In the genomic region with DNA sequence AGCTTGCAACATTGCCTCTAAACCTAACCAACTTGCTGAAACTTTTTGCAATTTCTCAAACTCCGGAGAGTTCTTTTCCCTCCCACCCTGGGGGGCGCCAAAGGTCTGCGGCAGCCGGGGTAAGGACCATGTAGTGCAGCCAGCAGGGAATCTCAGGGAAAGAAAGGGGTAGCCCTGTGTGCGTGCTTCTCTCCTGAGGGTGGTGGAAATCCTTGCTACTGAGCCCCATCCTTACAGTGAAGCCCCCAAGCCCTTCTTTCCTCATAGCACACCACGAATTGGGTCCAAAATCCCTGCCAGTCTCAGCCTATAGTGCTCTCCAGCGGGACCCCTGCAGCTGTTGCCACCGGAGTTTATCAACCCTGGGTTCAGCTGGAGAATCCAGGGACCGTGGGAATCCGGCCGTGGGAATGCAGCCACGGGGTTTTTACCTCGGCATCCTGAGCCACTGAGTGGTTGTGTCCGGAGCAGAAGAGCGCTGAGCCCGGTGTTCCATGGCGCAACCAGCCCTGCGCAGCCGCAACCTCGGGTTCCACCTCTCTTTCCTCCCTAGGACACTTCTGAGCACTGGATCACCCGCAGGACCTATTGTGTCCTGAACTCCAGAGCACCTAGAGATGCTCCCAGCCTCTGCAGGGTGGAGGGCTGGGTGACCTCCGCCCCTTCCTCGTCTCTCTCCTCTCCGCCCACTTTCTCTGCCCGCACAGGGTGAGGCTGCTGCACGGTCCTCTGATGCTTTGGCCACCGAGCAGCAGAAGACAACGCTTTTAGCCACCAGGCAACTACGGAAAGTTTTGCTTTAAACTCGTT, we compare ENCODE assay signal across 8 mouse cellular contexts. TPM values are rescaled to one million over a fixed set of nuclear protein-coding genes. Genes with fewer than 3 reads are reported as not detected.
DNase-seq lines count a peak whose midpoint lies in the region; ATAC-seq and TF ChIP-seq lines count a peak whose summit lies in the region.

A gene (minus strand): TSS at position 760 of the 810 bp plus-strand sequence.

- intact Hi-C loops in gastrocnemius, adult 2 months (cut with DNase I): loop anchor here (5.0 kb wide), 1 partner anchor 250 kb away; no protein-coding TSS in a partner anchor

- peaks cover 26% of the 10 kb centered on the region for H3K27me3 ChIP-seq in hindbrain, embryonic 13.5 days
- peaks cover 45% of the 10 kb centered on the region for H3K27me3 ChIP-seq in limb, embryonic 12.5 days
- peaks cover 9% of the 10 kb centered on the region for H3K27me3 ChIP-seq in midbrain, embryonic 11.5 days (ENCODE audit: control insufficient read depth, insufficient read depth, low read length)
- H3K27me3 ChIP-seq in stomach, embryonic 16.5 days (ENCODE audit: control insufficient read depth, insufficient read depth, low read length): no peaks in the 10 kb centered on the region

- H3K4me3 ChIP-seq in gastrocnemius, adult 2 months: peak within 1 kb of the TSS; percentile 72
- peak within 1 kb of the TSS; percentile 54 for H3K4me3 ChIP-seq in hindbrain, embryonic 13.5 days
- peak within 1 kb of the TSS; percentile 52 for H3K4me3 ChIP-seq in limb, embryonic 12.5 days (replicated peaks)
- peak within 1 kb of the TSS; percentile 47 for H3K4me3 ChIP-seq in midbrain, embryonic 11.5 days (ENCODE audit: low read depth, low read length)
- peak within 1 kb of the TSS; percentile 51 for H3K4me3 ChIP-seq in stomach, embryonic 16.5 days (replicated peaks; ENCODE audit: low read length)

- peak; percentile 18 for DNase-seq in ES-CJ7 (ENCODE audit: low read depth, low spot score)
- peak; percentile 61 for DNase-seq in brain, embryonic 14.5 days (ENCODE audit: low read depth)
- peak; percentile 80 for DNase-seq in gastrocnemius, adult 2 months
- DNase-seq in midbrain, embryonic 11.5 days (ENCODE audit: low spot score, missing footprints): peak; percentile 94

- H3K27ac ChIP-seq in gastrocnemius, adult 2 months: peak within 1 kb of the TSS; percentile 76
- H3K27ac ChIP-seq in hindbrain, embryonic 13.5 days: no peak within 1 kb of the TSS
- peak within 1 kb of the TSS; percentile 42; the same call in 1 of the 2 replicates for H3K27ac ChIP-seq in limb, embryonic 12.5 days
- H3K27ac ChIP-seq in midbrain, embryonic 11.5 days (ENCODE audit: low read depth, low read length): no peak within 1 kb of the TSS
- H3K27ac ChIP-seq in stomach, embryonic 16.5 days (ENCODE audit: low read length): no peak within 1 kb of the TSS

- no peaks in the 10 kb centered on the region for H3K9me3 ChIP-seq in hindbrain, embryonic 13.5 days
- H3K9me3 ChIP-seq in limb, embryonic 12.5 days: no peaks in the 10 kb centered on the region
- no peaks in the 10 kb centered on the region for H3K9me3 ChIP-seq in midbrain, embryonic 11.5 days (ENCODE audit: control insufficient read depth, low read length)
- H3K9me3 ChIP-seq in stomach, embryonic 16.5 days (replicated peaks; ENCODE audit: control insufficient read depth, low read length): no peaks in the 10 kb centered on the region

- ATAC-seq in hindbrain, embryonic 13.5 days (ENCODE audit: low FRiP score): peak; percentile 87
- peak; percentile 77 for ATAC-seq in limb, embryonic 12.5 days (ENCODE audit: insufficient number of reproducible peaks, insufficient read depth, low FRiP score, low TSS enrichment, low read depth)
- ATAC-seq in midbrain, embryonic 11.5 days (ENCODE audit: low FRiP score): peak; percentile 83
- ATAC-seq in stomach, embryonic 16.5 days (ENCODE audit: insufficient read depth, low FRiP score): peak; percentile 82
- ATAC-seq in monocyte, adult 5-6 weeks (replicated peaks; ENCODE audit: insufficient number of reproducible peaks, low FRiP score, low TSS enrichment, poor library complexity, severe bottlenecking): no peak

- no peaks in the 10 kb centered on the region for H3K36me3 ChIP-seq in hindbrain, embryonic 13.5 days
- no peaks in the 10 kb centered on the region for H3K36me3 ChIP-seq in limb, embryonic 12.5 days
- no peaks in the 10 kb centered on the region for H3K36me3 ChIP-seq in midbrain, embryonic 11.5 days (ENCODE audit: control insufficient read depth, insufficient read depth, low read length)
- H3K36me3 ChIP-seq in stomach, embryonic 16.5 days (ENCODE audit: control insufficient read depth, insufficient read depth, low read length): no peaks in the 10 kb centered on the region

- H3K4me2 ChIP-seq in hindbrain, embryonic 13.5 days: peak within 1 kb of the TSS; percentile 79
- H3K4me2 ChIP-seq in limb, embryonic 12.5 days: peak within 1 kb of the TSS; percentile 70
- H3K4me2 ChIP-seq in midbrain, embryonic 11.5 days: peak within 1 kb of the TSS; percentile 94
- H3K4me2 ChIP-seq in stomach, embryonic 16.5 days (ENCODE audit: low read depth, low read length): peak within 1 kb of the TSS; percentile 87

- 2% methylated on average over 30 of the region's 30 CpGs for WGBS in hindbrain, embryonic 13.5 days
- WGBS in limb, embryonic 12.5 days: under 1% methylated on average over 30 of the region's 30 CpGs
- WGBS in midbrain, embryonic 11.5 days: 1% methylated on average over 30 of the region's 30 CpGs
- 1% methylated on average over 30 of the region's 30 CpGs for WGBS in stomach, embryonic 16.5 days

- H3K4me1 ChIP-seq in hindbrain, embryonic 13.5 days (replicated peaks): peaks cover 15% of the 10 kb centered on the region
- peaks cover 19% of the 10 kb centered on the region for H3K4me1 ChIP-seq in limb, embryonic 12.5 days (replicated peaks)
- H3K4me1 ChIP-seq in midbrain, embryonic 11.5 days (ENCODE audit: control insufficient read depth, insufficient read depth, low read length): peaks cover 6% of the 10 kb centered on the region; the same call in 1 of the 2 replicates
- no peaks in the 10 kb centered on the region for H3K4me1 ChIP-seq in stomach, embryonic 16.5 days (ENCODE audit: control insufficient read depth, insufficient read depth, low read length)

- H3K9ac ChIP-seq in hindbrain, embryonic 13.5 days: peak within 1 kb of the TSS; percentile 72
- peak within 1 kb of the TSS; percentile 52 for H3K9ac ChIP-seq in limb, embryonic 12.5 days (replicated peaks)
- peak within 1 kb of the TSS; percentile 61 for H3K9ac ChIP-seq in midbrain, embryonic 11.5 days (ENCODE audit: low read length)
- H3K9ac ChIP-seq in stomach, embryonic 16.5 days (ENCODE audit: low read length): peak within 1 kb of the TSS; percentile 65

- TF ChIP-seq CTCF in brain, embryonic 14.5 days (IDR thresholded peaks at IDR 0.05; ENCODE audit: borderline replicate concordance, extremely low read depth, insufficient read depth, insufficient read length): peak; percentile 44; the same call in 1 of the 2 replicates
- TF ChIP-seq CTCF in gastrocnemius, adult 2 months (IDR thresholded peaks at IDR 0.05): peak; percentile 72

- TF ChIP-seq POLR2A in brain, embryonic 14.5 days (IDR thresholded peaks at IDR 0.05; ENCODE audit: borderline replicate concordance, extremely low read depth, insufficient read depth, insufficient read length, poor library complexity, severe bottlenecking): no peak

RNA-seq across cellular contexts. Expression of the gene that starts here (rescaled TPM):
- polyA plus RNA-seq in brain, embryonic 14.5 days (2012; rRNA removed): 0.25 and 0.42 TPM in 2 replicates
- 1 to 10 TPM; 1.3 to 2.2 TPM for total RNA-seq in gastrocnemius, adult 2 months (2021)
- 0.40 and 0.52 TPM in 2 replicates for polyA plus RNA-seq in hindbrain, embryonic 13.5 days (2015; fragmentation: Nextera tagmentation; extraction: Ambion mirVana)
- polyA plus RNA-seq in limb, embryonic 12.5 days (2016; fragmentation: Nextera tagmentation; extraction: Ambion mirVana): 3.2 and 3.3 TPM in 2 replicates
- polyA plus RNA-seq in midbrain, embryonic 11.5 days (2014; fragmentation: Nextera tagmentation; extraction: Ambion mirVana): 0.62 and 1.1 TPM in 2 replicates
- 1.7 and 1.9 TPM in 2 replicates for polyA plus RNA-seq in stomach, embryonic 16.5 days (2015; fragmentation: Nextera tagmentation; extraction: Ambion mirVana)
- total RNA-seq in monocyte, adult 5-6 weeks (2017): not detected in 3 replicates

Comparison
In these comparisons a context has a peak if more than half of its experiments do, and no peak if none do; other contexts are left out.
1. Peak in DNase-seq in brain, embryonic 14.5 days; RNA of the gene not detected or under 1 TPM.
2. Peak in ATAC-seq, H3K4me3 ChIP-seq, H3K9ac ChIP-seq and H3K4me2 ChIP-seq in hindbrain, embryonic 13.5 days; RNA of the gene not detected or under 1 TPM.
3. DNase-seq: peak in every context shown above with its lines; median percentile 94 in midbrain, embryonic 11.5 days; 80 in gastrocnemius, adult 2 months; 61 in brain, embryonic 14.5 days; 18 in ES-CJ7.
4. H3K27ac ChIP-seq: peak in gastrocnemius, adult 2 months (single experiment) and limb, embryonic 12.5 days (single experiment); none in hindbrain, embryonic 13.5 days (single experiment), midbrain, embryonic 11.5 days (single experiment) and stomach, embryonic 16.5 days (single experiment).
5. Peak in every context shown above with its lines, with median percentiles within 50 percentile points of each other: H3K4me3 ChIP-seq, H3K4me2 ChIP-seq and H3K9ac ChIP-seq.